Comparison of ENCODE assay signal across 18 mouse cellular contexts in the genomic region with DNA sequence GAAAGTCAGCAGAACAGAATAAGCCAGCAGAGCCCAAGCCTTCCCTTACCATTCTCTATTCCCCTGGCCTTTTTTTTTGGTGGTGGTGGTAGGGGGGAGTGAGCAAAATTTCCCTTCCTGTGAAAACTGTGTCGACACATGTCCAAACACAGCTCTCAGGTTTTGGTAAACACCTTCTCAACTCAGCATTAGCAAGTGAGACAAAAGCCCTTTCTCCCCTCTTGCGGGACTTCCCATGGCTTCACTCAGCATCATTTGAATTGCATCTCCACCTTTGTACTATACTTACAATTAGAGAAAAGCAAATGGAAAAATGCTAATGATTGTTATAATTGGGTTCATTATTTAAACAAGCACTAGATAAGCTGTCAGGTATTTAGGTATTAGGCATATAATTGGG.
A peak's percentile ranks its signal among the peaks of the same experiment; 100 is the strongest.
DNase-seq lines count a peak whose midpoint lies in the region; ATAC-seq and TF ChIP-seq lines count a peak whose summit lies in the region.
"Had no signal": no experiment of that assay in that cellular context is flagged by ENCODE, and none has a peak within 500 bp of the region (broad histone marks: within the 10 kb centered on the region; RNA-seq: fewer than 3 reads in every experiment).

No protein-coding gene starts in this region.

- H3K4me2 ChIP-seq in forebrain, embryonic 12.5 days, result no peak overlapping the region
- no peak overlapping the region for H3K4me2 ChIP-seq in forebrain, postnatal 0 days (ENCODE audit: low read depth)
- no peak overlapping the region for H3K4me2 ChIP-seq in forebrain, embryonic 13.5 days
- H3K4me2 ChIP-seq in forebrain, embryonic 15.5 days (replicated peaks), result no peak overlapping the region
- H3K4me2 ChIP-seq in kidney, embryonic 16.5 days (replicated peaks; ENCODE audit: low read depth, low read length), result no peak overlapping the region
- H3K4me2 ChIP-seq: embryonic facial prominence, embryonic 12.5 days had no signal

- no peaks in the 10 kb centered on the region for H3K27me3 ChIP-seq in forebrain, embryonic 12.5 days
- H3K27me3 ChIP-seq in forebrain, postnatal 0 days (ENCODE audit: insufficient read depth, low read length), result no peaks in the 10 kb centered on the region
- H3K27me3 ChIP-seq in forebrain, embryonic 13.5 days, result no peaks in the 10 kb centered on the region
- no peaks in the 10 kb centered on the region for H3K27me3 ChIP-seq in forebrain, embryonic 15.5 days
- no peaks in the 10 kb centered on the region for H3K27me3 ChIP-seq in kidney, embryonic 16.5 days (ENCODE audit: insufficient read depth, low read length)
- H3K27me3 ChIP-seq: embryonic facial prominence, embryonic 12.5 days had no signal

- H3K9ac ChIP-seq in forebrain, embryonic 12.5 days, result no peak overlapping the region
- no peak overlapping the region for H3K9ac ChIP-seq in forebrain, postnatal 0 days
- H3K9ac ChIP-seq in forebrain, embryonic 13.5 days, result no peak overlapping the region
- H3K9ac ChIP-seq in forebrain, embryonic 15.5 days (replicated peaks), result no peak overlapping the region
- H3K9ac ChIP-seq in kidney, embryonic 16.5 days (replicated peaks; ENCODE audit: low read length), result no peak overlapping the region
- H3K9ac ChIP-seq: embryonic facial prominence, embryonic 12.5 days had no signal

- ATAC-seq in forebrain, embryonic 12.5 days (ENCODE audit: low FRiP score), result peak; percentile 84; the same call in 1 of the 2 replicates
- no peak for ATAC-seq in forebrain, postnatal 0 days
- peak; percentile 59; the same call in 1 of the 2 replicates for ATAC-seq in forebrain, embryonic 13.5 days
- ATAC-seq in forebrain, embryonic 15.5 days (replicated peaks), result 0 out of 2 replicates have a peak, but pooled peaks have one; percentile 61
- ATAC-seq in kidney, embryonic 16.5 days (ENCODE audit: low FRiP score, low TSS enrichment), result no peak
- ATAC-seq in megakaryocyte, adult 5-6 weeks (ENCODE audit: poor library complexity, severe bottlenecking), result no peak

- no peak for TF ChIP-seq CTCF in forebrain, postnatal 0 days (IDR thresholded peaks at IDR 0.05; ENCODE audit: low read depth)
- no peak for TF ChIP-seq CTCF in brain, embryonic 14.5 days (IDR thresholded peaks at IDR 0.05; ENCODE audit: borderline replicate concordance, extremely low read depth, insufficient read depth, insufficient read length)

- no peaks in the 10 kb centered on the region for H3K4me1 ChIP-seq in forebrain, embryonic 12.5 days
- no peaks in the 10 kb centered on the region for H3K4me1 ChIP-seq in forebrain, postnatal 0 days (ENCODE audit: insufficient read depth)
- H3K4me1 ChIP-seq in forebrain, embryonic 13.5 days, result no peaks in the 10 kb centered on the region
- no peaks in the 10 kb centered on the region for H3K4me1 ChIP-seq in forebrain, embryonic 15.5 days
- H3K4me1 ChIP-seq in kidney, embryonic 16.5 days (ENCODE audit: insufficient read depth, low read length), result no peaks in the 10 kb centered on the region
- H3K4me1 ChIP-seq: embryonic facial prominence, embryonic 10.5 days had no signal

- H3K27ac ChIP-seq in forebrain, embryonic 12.5 days, result no peak overlapping the region
- no peak overlapping the region for H3K27ac ChIP-seq in forebrain, postnatal 0 days (ENCODE audit: low read depth, low read length)
- no peak overlapping the region for H3K27ac ChIP-seq in forebrain, embryonic 13.5 days
- no peak overlapping the region for H3K27ac ChIP-seq in forebrain, embryonic 15.5 days (replicated peaks)
- no peak overlapping the region for H3K27ac ChIP-seq in kidney, embryonic 16.5 days (ENCODE audit: low read length)
- H3K27ac ChIP-seq: embryonic facial prominence, embryonic 10.5 days; embryonic facial prominence, embryonic 12.5 days had no signal

- no peaks in the 10 kb centered on the region for H3K9me3 ChIP-seq in forebrain, embryonic 12.5 days
- H3K9me3 ChIP-seq in forebrain, postnatal 0 days (ENCODE audit: low read length), result no peaks in the 10 kb centered on the region
- no peaks in the 10 kb centered on the region for H3K9me3 ChIP-seq in forebrain, embryonic 13.5 days (replicated peaks)
- H3K9me3 ChIP-seq in forebrain, embryonic 15.5 days, result no peaks in the 10 kb centered on the region
- no peaks in the 10 kb centered on the region for H3K9me3 ChIP-seq in kidney, embryonic 16.5 days (ENCODE audit: low read length)
- H3K9me3 ChIP-seq: embryonic facial prominence, embryonic 12.5 days had no signal

- DNase-seq in forebrain, postnatal 0 days, result no peak
- DNase-seq in brain, embryonic 14.5 days (ENCODE audit: low read depth), result peak; percentile 74
- no peak for DNase-seq in left cerebral cortex, postnatal 4 days
- DNase-seq: adrenal gland, adult 2 months; adrenal gland, postnatal 10 days; adrenal gland, postnatal 25 days; cerebellum, adult 11-12 months; cerebellum, adult 2 months; cerebellum, adult 9-10 months; cerebellum, postnatal 10 days; cerebellum, postnatal 25 days had no signal

- H3K4me3 ChIP-seq in forebrain, embryonic 12.5 days (replicated peaks), result no peak overlapping the region
- H3K4me3 ChIP-seq in forebrain, postnatal 0 days (ENCODE audit: low read depth, low read length), result no peak overlapping the region
- no peak overlapping the region for H3K4me3 ChIP-seq in forebrain, embryonic 13.5 days
- H3K4me3 ChIP-seq in forebrain, embryonic 15.5 days, result no peak overlapping the region
- H3K4me3 ChIP-seq in kidney, embryonic 16.5 days (ENCODE audit: low read length), result no peak overlapping the region
- H3K4me3 ChIP-seq: embryonic facial prominence, embryonic 10.5 days; embryonic facial prominence, embryonic 12.5 days had no signal

- H3K36me3 ChIP-seq in forebrain, embryonic 12.5 days (replicated peaks), result no peaks in the 10 kb centered on the region
- H3K36me3 ChIP-seq in forebrain, postnatal 0 days (ENCODE audit: insufficient read depth), result no peaks in the 10 kb centered on the region
- H3K36me3 ChIP-seq in forebrain, embryonic 13.5 days (ENCODE audit: poor library complexity, severe bottlenecking), result no peaks in the 10 kb centered on the region
- no peaks in the 10 kb centered on the region for H3K36me3 ChIP-seq in forebrain, embryonic 15.5 days
- H3K36me3 ChIP-seq in kidney, embryonic 16.5 days (ENCODE audit: insufficient read depth, low read length), result no peaks in the 10 kb centered on the region
- H3K36me3 ChIP-seq: embryonic facial prominence, embryonic 10.5 days; embryonic facial prominence, embryonic 12.5 days had no signal

- intact Hi-C loops in left cerebral cortex, postnatal 4 days (cut with DNase I), result no loop called here

- TF ChIP-seq POLR2A in brain, embryonic 14.5 days (IDR thresholded peaks at IDR 0.05; ENCODE audit: borderline replicate concordance, extremely low read depth, insufficient read depth, insufficient read length, poor library complexity, severe bottlenecking), result no peak

- 32% methylated on average over 2 of the region's 2 CpGs for WGBS in forebrain, embryonic 12.5 days
- WGBS in forebrain, postnatal 0 days, result 15% methylated on average over 2 of the region's 2 CpGs
- WGBS in forebrain, embryonic 13.5 days, result 20% methylated on average over 2 of the region's 2 CpGs
- WGBS in forebrain, embryonic 15.5 days, result 19% methylated on average over 2 of the region's 2 CpGs
- 68% methylated on average over 2 of the region's 2 CpGs for WGBS in kidney, embryonic 16.5 days

Comparison
In these comparisons a context has a peak if more than half of its experiments do, and no peak if none do; other contexts are left out.
1. ATAC-seq: peak in forebrain, embryonic 12.5 days (single experiment), forebrain, embryonic 13.5 days (single experiment) and forebrain, embryonic 15.5 days (single experiment); none in forebrain, postnatal 0 days (single experiment), kidney, embryonic 16.5 days (single experiment) and megakaryocyte, adult 5-6 weeks (single experiment).